Mouse (Mus musculus) myocyte (in vitro differentiated cells): ENCODE results near the gene Gne. TPM values are rescaled to one million over a fixed set of nuclear protein-coding genes. Genes with fewer than 3 reads are reported as not detected.

Experiments used
- H3K27me3 ChIP-seq: one replicate; pipeline ENCODE4 v1.6.1; 2011; ENCODE audit not compliant: control insufficient read depth, insufficient read depth, insufficient read length
- H3K36me3 ChIP-seq: one replicate; pipeline ENCODE4 v1.6.1; 2011; ENCODE audit not compliant: control insufficient read depth, insufficient read depth
- H3K4me2 ChIP-seq: one replicate; pipeline ENCODE4 v1.6.1; 2011; ENCODE audit warnings: low read depth, control low read depth
- H3K4me3 ChIP-seq: one replicate; pipeline ENCODE4 v1.5.1; 2011; ENCODE audit warnings: mild to moderate bottlenecking, control low read depth, moderate library complexity
- H3K79me2 ChIP-seq: one replicate; pipeline ENCODE4 v1.6.1; 2011; ENCODE audit not compliant: control insufficient read depth, insufficient read depth
- H3ac ChIP-seq: one replicate; pipeline ENCODE4 v1.6.1; 2011; ENCODE audit not compliant: control insufficient read depth, insufficient read length
- CEBPB ChIP-seq: IDR thresholded peaks from 2 replicates; pipeline ENCODE4 v1.6.1; 2011; ENCODE audit warnings: mild to moderate bottlenecking, moderate library complexity; ENCODE audit not compliant: poor library complexity, insufficient read depth, severe bottlenecking
- E2F4 ChIP-seq: IDR thresholded peaks from one replicate; pipeline ENCODE4 v1.6.1; 2011; ENCODE audit warnings: mild to moderate bottlenecking, control low read depth, moderate library complexity; ENCODE audit not compliant: insufficient read depth
- MAX ChIP-seq: IDR thresholded peaks from one replicate; pipeline ENCODE4 v1.6.1; 2011; ENCODE audit warnings: low read depth, mild to moderate bottlenecking, control low read depth
- MYOD1 ChIP-seq, 3 experiments: IDR thresholded peaks; one replicate each; pipeline ENCODE4 v1.6.1; 2011; ENCODE audit warnings: control low read depth in 2 of 3, low read depth in 2 of 3, mild to moderate bottlenecking in 2 of 3, moderate library complexity in 1 of 3; ENCODE audit not compliant: insufficient read length in 2 of 3, control insufficient read depth in 1 of 3
- MYOG ChIP-seq, 3 experiments: IDR thresholded peaks; one replicate each; pipeline ENCODE4 v1.6.1; 2011; ENCODE audit warnings: control low read depth in 2 of 3, low read depth in 2 of 3, mild to moderate bottlenecking in 2 of 3; ENCODE audit not compliant: insufficient read length in 2 of 3, control insufficient read depth in 1 of 3, insufficient read depth in 1 of 3
- POLR2A ChIP-seq: IDR thresholded peaks from one replicate; pipeline ENCODE4 v1.6.1; 2011; ENCODE audit warnings: low read depth, mild to moderate bottlenecking, control low read depth, moderate library complexity; ENCODE audit not compliant: insufficient read length
- POLR2AphosphoS2 ChIP-seq: IDR thresholded peaks from one replicate; pipeline ENCODE4 v1.6.1; 2011; ENCODE audit warnings: low read depth, control low read depth; ENCODE audit not compliant: insufficient read length
- REST ChIP-seq: IDR thresholded peaks from one replicate; pipeline ENCODE4 v1.6.1; 2011; ENCODE audit warnings: mild to moderate bottlenecking, control low read depth, moderate library complexity; ENCODE audit not compliant: insufficient read depth, insufficient read length
- SRF ChIP-seq: IDR thresholded peaks from one replicate; pipeline ENCODE4 v1.6.1; 2011; ENCODE audit warnings: low read depth; ENCODE audit not compliant: control insufficient read depth, insufficient read length
- TCF12 ChIP-seq: IDR thresholded peaks from one replicate; pipeline ENCODE4 v1.6.1; 2011; ENCODE audit warnings: mild to moderate bottlenecking, control low read depth; ENCODE audit not compliant: poor library complexity, insufficient read depth, severe bottlenecking
- TCF3 ChIP-seq: IDR thresholded peaks from one replicate; pipeline ENCODE4 v1.6.1; 2011; ENCODE audit warnings: low read depth, control low read depth; ENCODE audit not compliant: insufficient read length
- USF1 ChIP-seq: IDR thresholded peaks from one replicate; pipeline ENCODE4 v1.6.1; 2011; ENCODE audit warnings: low read depth, mild to moderate bottlenecking, control low read depth, moderate library complexity
- polyA plus RNA-seq: library from polyadenylated mRNA; unstranded; fragments of >200 nt; fragmentation: generic; extraction: Trizol; gene quantifications from one replicate; pipeline ENCODE4 v1.2.1, GENCODE M21; 2012; ENCODE audit warnings: missing spikeins

Gne gene
- polyA plus RNA-seq, 1 experiment: 13.9 TPM

DNA sequence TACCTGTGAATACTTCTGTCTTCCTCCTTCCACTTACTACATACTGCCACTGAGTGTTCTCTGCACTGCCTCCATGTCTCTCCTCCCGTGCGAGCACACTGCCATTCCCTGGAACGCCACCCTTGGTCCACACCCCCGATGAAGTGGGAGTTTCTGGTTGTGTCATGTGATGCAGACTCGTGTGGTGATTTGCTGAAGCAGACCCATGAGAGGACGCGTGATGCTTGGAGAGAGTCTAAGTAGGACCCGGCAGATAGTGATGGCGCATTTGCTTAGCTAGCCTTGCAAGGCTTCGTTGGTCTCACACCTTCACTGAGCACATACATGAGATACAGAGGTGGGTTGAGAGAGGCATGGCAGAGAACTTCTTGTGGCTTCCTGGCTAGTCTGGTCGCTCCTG, 90.9 kb downstream of the Gne start:
- Histone ChIP-seq H3K79me2 (no peaks in the 10 kb centered on the region), H3K27me3 (no peaks in the 10 kb centered on the region), H3K4me2 (no peak overlapping the region), H3ac (no peak overlapping the region), H3K36me3 (no peaks in the 10 kb centered on the region), H3K4me3 (no peak overlapping the region)
- TF ChIP-seq POLR2A (no peak), REST (no peak), SRF (no peak), MYOG (IDR thresholded peaks at IDR 0.05; ENCODE audit: control insufficient read depth in 1 of 3, insufficient read depth in 1 of 3, insufficient read length in 2 of 3, low read depth in 2 of 3) (no peak), CEBPB (no peak), TCF3 (no peak), MYOD1 (IDR thresholded peaks at IDR 0.05; ENCODE audit: control insufficient read depth in 1 of 3, insufficient read length in 2 of 3, low read depth in 2 of 3) (no peak), POLR2AphosphoS2 (no peak), E2F4 (no peak), MAX (no peak), USF1 (no peak), TCF12 (no peak)

DNA sequence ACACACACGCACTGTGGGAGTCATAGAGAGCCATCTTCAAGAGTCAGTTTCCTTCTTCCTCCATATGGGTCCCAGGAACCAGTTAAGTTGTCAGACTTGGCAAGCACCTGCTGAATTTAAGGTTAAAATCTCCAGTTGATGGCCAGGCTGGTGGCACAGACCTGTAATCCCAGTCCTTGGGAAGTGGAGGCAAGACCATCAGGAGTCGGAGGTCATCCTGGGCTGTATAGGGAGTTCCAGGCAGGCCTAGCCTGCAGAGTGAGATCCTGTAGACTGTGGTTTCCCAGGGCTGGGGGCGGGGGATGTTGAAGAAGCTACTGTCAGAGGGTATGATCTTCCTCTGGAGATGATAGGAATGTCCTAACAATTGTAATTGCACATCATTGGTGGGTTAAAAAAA, 95.0 kb downstream of the Gne start:
- no peak overlapping the region for H3K4me2 ChIP-seq
- TF ChIP-seq CEBPB (no peak), TCF3 (no peak), MYOD1 (IDR thresholded peaks at IDR 0.05; ENCODE audit: control insufficient read depth in 1 of 3, insufficient read length in 2 of 3, low read depth in 2 of 3) (no peak), SRF (no peak), POLR2AphosphoS2 (no peak), POLR2A (no peak), MYOG (IDR thresholded peaks at IDR 0.05; ENCODE audit: control insufficient read depth in 1 of 3, insufficient read depth in 1 of 3, insufficient read length in 2 of 3, low read depth in 2 of 3) (no peak), REST (no peak), E2F4 (no peak), MAX (no peak), USF1 (no peak), TCF12 (no peak)

DNA sequence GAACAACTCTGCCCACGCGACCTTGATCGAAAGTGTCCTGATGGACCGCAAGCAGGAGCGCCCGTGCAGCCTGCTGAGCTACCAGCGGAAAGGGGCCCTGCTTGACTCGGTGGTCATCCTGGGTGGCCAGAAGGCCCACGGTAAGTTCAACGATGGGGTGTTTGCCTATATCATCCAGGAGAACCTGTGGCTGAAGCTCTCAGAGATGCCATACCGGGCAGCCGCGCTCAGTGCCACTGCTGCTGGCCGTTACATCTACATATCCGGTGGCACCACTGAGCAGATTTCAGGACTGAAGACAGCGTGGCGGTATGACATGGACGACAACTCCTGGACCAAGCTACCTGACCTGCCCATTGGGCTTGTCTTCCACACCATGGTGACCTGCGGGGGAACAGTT, 99.7 kb downstream of the Gne start:
- Histone ChIP-seq H3K79me2 (no peaks in the 10 kb centered on the region), H3K27me3 (no peaks in the 10 kb centered on the region), H3K4me3 (no peak overlapping the region), H3K4me2 (no peak overlapping the region), H3K36me3 (peaks cover 7% of the 10 kb centered on the region), H3ac (no peak overlapping the region)
- no peak for TF ChIP-seq REST
- no peak for TF ChIP-seq USF1
- no peak for TF ChIP-seq E2F4
- TF ChIP-seq SRF: no peak
- TF ChIP-seq MYOD1 (IDR thresholded peaks at IDR 0.05; ENCODE audit: control insufficient read depth in 1 of 3, insufficient read length in 2 of 3, low read depth in 2 of 3): no peak
- no peak for TF ChIP-seq POLR2AphosphoS2
- TF ChIP-seq POLR2A: no peak
- TF ChIP-seq CEBPB: no peak
- TF ChIP-seq MYOG (IDR thresholded peaks at IDR 0.05; ENCODE audit: control insufficient read depth in 1 of 3, insufficient read depth in 1 of 3, insufficient read length in 2 of 3, low read depth in 2 of 3): no peak
- no peak for TF ChIP-seq MAX
- TF ChIP-seq TCF12: no peak
- TF ChIP-seq TCF3: no peak

More for the DNA sequence above, 95.0 kb downstream of the Gne start:
- Histone ChIP-seq H3ac (no peak overlapping the region), H3K79me2 (no peaks in the 10 kb centered on the region), H3K4me3 (no peak overlapping the region), H3K27me3 (no peaks in the 10 kb centered on the region), H3K36me3 (no peaks in the 10 kb centered on the region)

Other genes starting within 250 kb of the Gne start
- gene Olfr157, start 244.0 kb downstream of the Gne start, polyA plus RNA-seq: not detected
- gene Olfr155, start 232.6 kb downstream of the Gne start, polyA plus RNA-seq: not detected
- gene Reck, start 208.6 kb downstream of the Gne start, polyA plus RNA-seq: 0.61 TPM
- gene Glipr2, start 126.8 kb downstream of the Gne start, polyA plus RNA-seq: 113 TPM
- gene Ccin, start 100.7 kb downstream of the Gne start, polyA plus RNA-seq: 0.22 TPM
- gene Clta, start 79.7 kb downstream of the Gne start, polyA plus RNA-seq: 273 TPM
- 12.6 TPM for gene Rnf38, start 149.6 kb upstream of the Gne start, polyA plus RNA-seq
- 8.9 TPM for gene Melk, start 216.7 kb upstream of the Gne start, polyA plus RNA-seq